Mouse (Mus musculus): ENCODE measurements around the gene 1700012B09Rik. TPM values are rescaled to one million over a fixed set of nuclear protein-coding genes. Genes with fewer than 3 reads are reported as not detected.

The 1700012B09Rik gene
- polyA plus RNA-seq, 1 experiment from 2014 or later, result 0.58 TPM

DNA sequence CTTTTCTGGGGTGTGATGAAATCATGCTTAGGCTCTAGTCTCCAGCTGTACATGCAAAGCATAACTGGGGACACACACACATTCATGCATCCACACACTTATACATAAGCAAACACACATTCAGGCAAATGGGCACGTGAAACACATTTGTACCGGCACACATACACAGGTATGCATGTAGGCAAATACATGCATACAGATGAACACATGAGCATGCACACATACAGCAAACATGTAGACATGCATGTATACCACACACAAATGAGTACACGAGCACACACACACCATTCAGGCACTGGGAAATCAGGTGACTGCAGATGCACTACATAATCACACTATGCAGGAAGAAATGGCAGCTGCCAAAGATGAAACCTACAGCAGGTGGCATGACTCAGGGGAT lies 59.9 kb downstream of the 1700012B09Rik start:
- H3K27me3 ChIP-seq (ENCODE audit: control insufficient read depth, insufficient read depth, low read length), result no peaks in the 10 kb centered on the region
- 88% methylated on average over 3 of the region's 3 CpGs for WGBS
- no peaks in the 10 kb centered on the region for H3K36me3 ChIP-seq (replicated peaks; ENCODE audit: control insufficient read depth, insufficient read depth, low read depth, low read length)
- H3K9ac ChIP-seq (replicated peaks; ENCODE audit: low read length), result no peak overlapping the region
- H3K27ac ChIP-seq (replicated peaks; ENCODE audit: low read depth, low read length), result no peak overlapping the region
- no peak overlapping the region for H3K4me3 ChIP-seq (ENCODE audit: low read depth, low read length)
- H3K4me2 ChIP-seq (ENCODE audit: low read depth, low read length), result no peak overlapping the region
- no peak for ATAC-seq (replicated peaks; ENCODE audit: insufficient number of reproducible peaks, low FRiP score, low TSS enrichment, low read depth)
- no peaks in the 10 kb centered on the region for H3K4me1 ChIP-seq (ENCODE audit: control insufficient read depth, insufficient read depth, low read length)
- no peak for DNase-seq (ENCODE audit: low spot score)
- H3K9me3 ChIP-seq (replicated peaks; ENCODE audit: control insufficient read depth, low read length), result no peaks in the 10 kb centered on the region

Other genes starting within 250 kb of the 1700012B09Rik start
- gene Amotl1, start 126.0 kb downstream of the 1700012B09Rik start, polyA plus RNA-seq (2014; fragmentation: Nextera tagmentation; extraction: Ambion mirVana), result 28.3 and 28.6 TPM in 2 replicates
- not detected in 2 replicates for gene Piwil4, start 30.3 kb downstream of the 1700012B09Rik start, polyA plus RNA-seq (2014; fragmentation: Nextera tagmentation; extraction: Ambion mirVana)
- gene Fut4, start 18.6 kb downstream of the 1700012B09Rik start, polyA plus RNA-seq (2014; fragmentation: Nextera tagmentation; extraction: Ambion mirVana), result 4.3 and 5.0 TPM in 2 replicates
- 33.0 and 39.2 TPM in 2 replicates for gene Mre11a, start 13.6 kb upstream of the 1700012B09Rik start, polyA plus RNA-seq (2014; fragmentation: Nextera tagmentation; extraction: Ambion mirVana)
- gene Ankrd49, start 13.8 kb upstream of the 1700012B09Rik start, polyA plus RNA-seq (2014; fragmentation: Nextera tagmentation; extraction: Ambion mirVana), result 56.1 and 57.3 TPM in 2 replicates
- 0.21 and 0.29 TPM in 2 replicates for gene Gpr83, start 89.2 kb upstream of the 1700012B09Rik start, polyA plus RNA-seq (2014; fragmentation: Nextera tagmentation; extraction: Ambion mirVana)
- 0.27 TPM in 1 of 2 replicates, not detected in the other for gene Izumo1r, start 132.9 kb upstream of the 1700012B09Rik start, polyA plus RNA-seq (2014; fragmentation: Nextera tagmentation; extraction: Ambion mirVana)

Data from embryonic facial prominence, embryonic 11.5 days (tissue).